Mouse (Mus musculus): ENCODE results near the gene Ttc9.

GRCm38 (mm10) chr12:81633246-81633645 is 2.2 kb downstream of the Ttc9 start:
- no peak for TF ChIP-seq CTCF (conservative IDR thresholded peaks at IDR 0.05 in 1 of 2, IDR thresholded peaks at IDR 0.05 in 1 of 2; ENCODE audit: low read depth in 2 of 2, low read length in 2 of 2)
- no peak for TF ChIP-seq UBTF (IDR thresholded peaks at IDR 0.05; ENCODE audit: low read depth, low read length)

All from CH12.LX (cell line).